Mouse (Mus musculus) skeletal muscle tissue, adult 2 months (tissue): ENCODE data around the gene St6gal1.

Source experiments
- DNase-seq: peaks from one replicate; pipeline ENCODE4 v3.0.0-alpha.2; 2012; ENCODE audit warnings: low read depth, low spot score

St6gal1 gene

DNA sequence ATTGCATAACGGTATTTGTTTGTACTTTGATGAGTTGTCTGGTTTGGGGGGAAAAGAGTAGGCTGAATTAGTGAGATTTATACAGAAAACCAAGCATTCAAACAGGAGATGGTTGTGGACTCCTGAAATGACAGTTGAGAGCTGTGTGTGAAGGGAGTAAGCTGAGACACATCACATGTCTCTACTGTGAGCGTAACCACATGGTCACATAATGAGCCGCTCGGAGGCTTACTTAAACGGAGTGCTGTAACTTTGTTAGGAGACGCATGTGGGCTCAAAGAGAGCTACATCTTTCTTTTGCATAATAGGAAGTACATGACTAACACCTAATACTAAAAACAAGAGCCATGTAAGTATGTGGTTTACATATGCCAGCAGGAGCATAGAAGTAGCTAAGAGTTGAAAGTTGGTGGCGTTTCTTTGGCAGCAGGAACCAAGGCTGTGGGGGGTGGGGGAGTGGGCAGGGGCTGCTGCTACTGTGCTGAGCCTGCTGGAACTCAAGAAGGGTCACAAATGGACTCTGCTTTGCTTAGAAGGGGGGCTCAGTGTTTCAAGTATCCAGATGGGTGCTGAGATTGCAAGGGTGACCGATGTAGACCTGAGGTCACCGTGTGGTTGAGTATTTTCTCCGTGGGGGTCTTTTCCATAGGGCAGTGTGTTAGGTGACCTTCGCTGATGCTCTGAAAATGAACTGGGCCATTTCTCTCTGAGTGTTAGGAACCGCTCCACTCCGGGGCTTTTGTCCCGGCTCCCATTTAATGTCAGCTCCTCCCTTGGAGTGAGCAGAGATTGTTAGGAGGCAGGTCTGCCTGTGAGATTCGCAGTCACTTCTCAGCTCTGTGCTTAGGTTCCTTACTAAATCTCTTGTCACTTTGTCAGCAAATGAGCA, 26.3 kb downstream of the St6gal1 start:
- DNase-seq, result no peak

GRCm38 (mm10) chr16:23251445-23251773, 26.9 kb downstream of the St6gal1 start:
- DNase-seq, result no peak

GRCm38 (mm10) chr16:23253620-23254019, 29.1 kb downstream of the St6gal1 start:
- DNase-seq, result no peak

- DNase-seq, result no peak
These were observed 29.5 kb downstream of the St6gal1 start for GRCm38 (mm10) chr16:23254062-23254461.

DNA sequence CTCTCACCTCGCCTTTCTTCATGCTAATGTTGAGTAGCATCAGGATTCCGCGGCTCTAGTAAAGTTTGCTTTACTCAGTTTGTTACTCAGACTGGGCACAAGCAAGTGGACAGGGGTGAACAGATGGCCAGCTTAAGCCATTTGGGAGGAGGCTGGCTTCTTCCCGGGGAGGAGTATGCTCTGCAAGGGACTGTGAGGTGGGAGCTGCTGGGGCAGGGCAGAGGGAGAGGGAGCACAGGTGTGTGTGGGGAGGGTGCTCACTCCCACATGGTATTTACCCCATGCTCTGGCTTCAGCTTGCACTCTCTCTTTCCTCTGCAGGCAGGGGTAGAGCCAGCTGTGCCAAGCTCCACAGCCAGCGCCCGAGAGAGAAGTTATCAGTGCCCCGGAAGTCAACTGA, 32.1 kb downstream of the St6gal1 start:
- DNase-seq, result no peak

DNA sequence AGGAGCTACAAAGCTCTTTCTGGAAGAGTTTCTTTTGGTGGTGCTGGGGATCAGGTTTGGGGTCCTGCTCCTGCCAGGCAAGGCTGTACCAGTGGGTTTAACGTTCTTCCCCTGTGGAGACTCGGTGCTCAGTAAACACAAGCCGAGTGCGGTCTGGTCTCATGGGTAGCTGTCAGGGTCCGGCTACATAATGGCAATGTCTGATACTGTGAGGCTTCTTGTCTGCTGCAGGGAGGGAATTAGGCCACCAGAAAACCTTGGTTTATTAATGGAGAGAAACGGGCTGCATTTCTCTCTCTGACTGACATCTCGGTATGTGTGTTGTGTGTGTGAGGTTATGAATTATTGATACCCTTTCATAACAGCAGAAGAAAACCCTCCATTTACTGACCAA, 33.9 kb downstream of the St6gal1 start:
- no peak for DNase-seq

- no peak for DNase-seq
These were observed 34.4 kb downstream of the St6gal1 start for GRCm38 (mm10) chr16:23258823-23259457.

GRCm38 (mm10) chr16:23259580-23259979, 35.0 kb downstream of the St6gal1 start:
- no peak for DNase-seq

DNA sequence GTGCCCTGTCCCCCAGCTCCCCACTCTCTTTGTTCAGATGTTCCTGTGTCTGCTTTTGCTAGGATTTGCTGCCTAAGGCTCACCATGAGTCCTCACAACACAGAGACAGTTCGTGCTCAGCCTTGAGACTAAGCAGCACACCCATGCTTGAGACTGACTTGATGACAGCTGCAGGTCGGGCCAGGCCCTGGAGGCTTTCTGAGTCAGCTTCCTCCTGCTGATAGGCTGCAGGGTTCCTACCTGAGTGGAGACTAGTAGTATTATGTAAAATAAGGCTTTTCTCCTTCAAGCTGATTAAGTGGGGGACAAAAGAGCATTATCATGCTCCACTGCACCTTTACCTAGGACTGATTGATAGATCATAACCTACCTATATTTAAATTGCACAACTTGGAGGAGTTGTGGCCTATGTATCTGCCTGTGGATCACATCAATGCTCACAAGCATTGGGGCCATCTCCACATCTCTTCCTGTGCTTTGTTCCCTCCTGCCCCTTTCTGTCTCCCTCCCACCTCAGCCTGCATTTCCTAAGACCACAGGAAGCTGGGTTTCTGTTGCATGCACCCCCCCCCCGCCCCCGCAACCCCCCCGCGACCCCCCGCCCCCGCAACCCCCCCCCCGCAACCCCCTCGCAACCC, 37.7 kb downstream of the St6gal1 start:
- DNase-seq, result no peak

- no peak for DNase-seq
These were observed 38.3 kb downstream of the St6gal1 start for GRCm38 (mm10) chr16:23262846-23263245.

GRCm38 (mm10) chr16:23264999-23265398, 40.5 kb downstream of the St6gal1 start:
- DNase-seq, result no peak

GRCm38 (mm10) chr16:23265481-23265880, 40.9 kb downstream of the St6gal1 start:
- DNase-seq, result no peak

GRCm38 (mm10) chr16:23266293-23266692, 41.8 kb downstream of the St6gal1 start:
- DNase-seq, result no peak

GRCm38 (mm10) chr16:23266896-23267295, 42.4 kb downstream of the St6gal1 start:
- no peak for DNase-seq

DNA sequence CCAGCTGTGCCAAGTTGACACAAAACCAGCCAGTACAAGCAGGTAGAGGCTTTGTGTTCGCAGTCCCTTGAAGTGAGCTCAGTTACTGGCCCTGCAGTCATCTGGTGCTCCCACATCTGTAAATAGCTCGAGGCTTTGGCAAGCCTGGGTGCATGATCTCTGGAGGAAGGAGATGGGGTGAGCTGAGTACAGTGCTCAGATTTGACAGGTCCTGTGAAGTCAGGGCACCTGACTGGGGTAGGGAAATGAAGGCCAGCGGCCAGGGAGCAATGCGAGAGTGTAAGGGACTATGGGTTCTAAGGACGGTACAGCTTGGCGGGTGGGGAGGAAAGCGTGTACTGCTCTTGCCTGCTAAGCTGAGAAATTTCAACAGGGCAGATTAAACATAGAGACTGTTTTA, 43.7 kb downstream of the St6gal1 start:
- no peak for DNase-seq

GRCm38 (mm10) chr16:23269056-23269983, 44.8 kb downstream of the St6gal1 start:
- DNase-seq, result no peak

DNA sequence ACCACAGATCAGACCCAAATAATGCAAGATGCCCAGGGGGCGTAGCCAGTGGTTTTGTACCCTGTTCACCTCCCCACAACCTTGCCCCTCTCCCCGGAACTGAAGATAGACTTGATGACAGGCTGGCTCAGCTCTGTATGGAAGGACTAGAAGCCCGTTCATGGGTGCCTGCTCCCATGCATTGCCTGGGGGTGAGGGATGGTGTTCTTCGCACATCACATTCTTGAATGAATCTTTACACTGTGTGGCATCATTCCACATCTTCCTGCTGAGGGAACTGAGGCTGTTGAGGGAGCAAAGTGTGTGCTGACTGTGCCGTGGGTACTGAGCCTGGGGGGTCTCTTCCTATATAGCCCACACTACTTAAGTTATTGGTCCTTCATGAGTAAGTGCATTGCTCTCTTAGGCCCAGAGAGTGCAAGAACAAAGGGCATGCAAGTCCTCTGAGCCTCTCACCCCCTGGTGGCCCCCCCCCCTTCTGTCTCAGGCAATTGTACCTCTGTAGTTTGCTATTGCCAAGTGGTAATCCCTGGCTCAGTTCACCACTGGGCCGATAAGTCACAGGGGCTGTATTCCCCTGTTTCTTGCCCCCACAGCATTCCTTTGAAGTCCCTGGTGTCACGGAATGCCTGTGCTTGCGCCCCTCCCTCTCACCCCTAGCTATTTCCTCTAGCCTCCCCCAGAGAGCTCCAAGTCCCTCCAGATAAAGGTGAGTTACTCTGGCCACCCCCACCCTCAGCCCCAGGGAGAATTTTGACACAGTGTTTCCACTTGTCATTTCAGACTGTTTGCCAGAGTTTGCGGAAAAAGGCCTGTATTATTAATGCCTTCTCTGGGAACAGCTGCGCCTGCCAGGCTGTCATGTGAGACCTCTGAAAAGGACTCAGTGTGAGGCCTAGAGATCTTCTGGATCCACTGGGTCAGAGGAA, 45.7 kb downstream of the St6gal1 start:
- DNase-seq, result no peak

DNA sequence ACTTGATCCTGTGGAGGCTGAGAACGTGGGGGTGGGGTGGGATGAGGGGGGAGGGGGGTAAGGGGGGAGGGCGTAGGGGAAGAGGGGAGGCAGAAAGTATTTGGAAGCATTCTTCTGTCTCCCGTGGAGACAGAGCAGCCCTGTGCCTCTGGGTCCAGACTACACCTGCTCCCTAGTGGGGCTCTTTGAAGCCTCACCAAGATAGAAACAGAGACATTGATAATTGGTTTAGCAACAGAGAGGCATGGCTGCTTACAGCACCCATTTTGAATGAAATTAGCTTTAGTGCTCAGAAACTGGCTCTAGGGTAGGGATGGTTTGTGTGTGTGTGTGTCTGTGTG, 46.3 kb downstream of the St6gal1 start:
- DNase-seq, result no peak

GRCm38 (mm10) chr16:23271746-23272520, 47.4 kb downstream of the St6gal1 start:
- DNase-seq, result no peak
